Mouse (Mus musculus) adrenal gland, postnatal 4 days (tissue): ENCODE results near the gene Ppox. TPM values are rescaled to one million over a fixed set of nuclear protein-coding genes. Genes with fewer than 3 reads are reported as not detected.

ENCODE experiments used
- DNase-seq, 2 experiments: peaks; one replicate each; pipeline ENCODE4 v3.0.0; 2021 to 2022; ENCODE audit warnings: low spot score in 2 of 2, mixed read lengths in 2 of 2
- total RNA-seq, 2 experiments: library from RNA; stranded (reverse); gene quantifications; 2 replicates each; pipeline ENCODE4 v1.2.3; 2021

Gene Ppox
- total RNA-seq, 2 experiments from 2014 or later, result 55.8 to 57.1 TPM

DNA sequence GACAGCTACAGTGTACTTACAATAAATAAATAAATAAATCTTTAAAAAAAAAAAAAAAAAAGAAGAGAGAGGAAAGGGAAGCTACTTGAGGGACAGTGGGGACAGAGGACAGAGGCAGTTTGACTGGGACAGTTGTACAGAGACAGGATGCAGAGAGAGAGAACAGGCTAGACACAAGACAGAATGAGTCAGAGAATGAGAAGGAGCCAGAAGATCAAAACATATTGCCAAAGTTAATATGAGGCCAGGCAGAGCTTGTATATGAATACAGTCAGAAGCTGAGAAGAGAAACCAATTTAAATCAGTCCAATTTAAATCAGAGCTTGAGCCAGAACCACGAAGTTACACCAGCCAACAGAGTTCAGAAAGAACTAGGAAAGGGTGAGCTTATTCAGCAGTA is 12.6 kb downstream of the Ppox start:
- DNase-seq, result no peak

DNA sequence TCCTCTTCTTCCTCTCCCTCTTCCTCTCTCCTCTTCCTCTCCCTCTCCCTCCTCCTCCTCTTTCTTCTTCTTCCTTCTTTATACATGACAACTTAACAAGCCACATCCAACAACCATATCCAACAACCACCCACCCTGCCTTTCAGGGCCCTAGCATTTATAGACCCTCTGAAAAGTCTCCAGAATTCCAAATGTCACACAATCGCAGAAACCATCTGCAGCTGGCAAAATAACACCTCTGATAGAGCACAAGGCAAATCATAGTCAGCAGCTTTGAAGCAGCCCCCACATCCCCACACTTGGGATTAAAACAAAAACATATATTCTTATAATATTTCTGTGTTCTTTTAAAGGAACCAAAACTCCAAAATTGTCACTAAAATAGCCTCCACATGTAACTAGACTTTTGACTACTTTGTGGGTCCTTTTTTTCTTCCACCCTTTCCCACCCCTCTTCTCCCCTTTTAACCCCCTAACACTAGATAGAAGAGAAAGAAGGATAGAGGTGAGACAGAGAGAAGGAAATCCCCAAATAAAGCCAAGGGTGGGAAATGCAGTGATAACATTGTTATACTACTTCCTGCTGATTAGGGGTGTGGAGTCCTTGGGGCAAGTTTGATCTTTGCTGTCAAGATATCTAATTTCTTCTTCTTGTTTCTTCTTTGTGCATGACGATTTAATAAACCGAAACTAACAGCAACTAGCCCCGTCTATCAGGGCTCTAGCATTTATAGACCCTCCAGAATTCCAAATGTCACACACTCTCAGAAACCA is 14.8 kb downstream of the Ppox start:
- no peak for DNase-seq

DNA sequence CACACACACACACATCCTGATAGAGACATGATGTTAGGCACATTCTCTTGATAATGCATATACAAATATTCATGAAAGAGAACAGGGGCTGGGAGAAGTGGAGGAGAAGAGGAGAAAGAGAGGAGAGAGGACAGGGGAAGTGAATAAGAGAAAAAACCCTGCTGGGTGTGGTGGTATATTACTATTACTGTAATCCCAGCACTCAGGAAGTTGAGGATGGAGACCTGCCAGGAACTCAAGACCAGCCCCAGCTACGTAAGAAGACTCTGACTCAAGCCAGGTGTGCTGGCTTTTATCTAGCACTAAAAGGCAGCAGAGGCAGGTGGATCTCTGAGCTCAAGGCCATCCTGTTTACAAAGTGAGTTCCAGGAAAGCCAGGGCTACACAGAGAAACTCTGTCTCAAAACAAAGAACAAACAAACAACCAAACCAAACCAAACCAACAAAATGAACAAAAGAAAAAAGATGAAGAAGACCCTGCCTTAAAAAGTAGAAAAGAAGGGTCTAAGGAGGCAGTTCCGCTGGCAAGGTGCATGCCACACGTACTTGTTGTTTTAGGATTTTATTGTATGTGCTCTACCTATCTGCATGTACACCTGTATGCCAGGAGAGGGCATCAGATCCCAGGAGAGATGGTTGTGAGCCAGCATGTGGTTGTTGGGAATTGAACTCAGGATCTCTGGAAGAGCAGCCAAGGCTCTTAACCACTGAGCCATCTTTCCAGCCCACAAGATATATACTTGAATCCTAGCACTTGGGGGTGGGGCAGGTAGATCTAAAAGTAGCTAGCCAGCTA is 17.1 kb downstream of the Ppox start:
- no peak for DNase-seq

DNA sequence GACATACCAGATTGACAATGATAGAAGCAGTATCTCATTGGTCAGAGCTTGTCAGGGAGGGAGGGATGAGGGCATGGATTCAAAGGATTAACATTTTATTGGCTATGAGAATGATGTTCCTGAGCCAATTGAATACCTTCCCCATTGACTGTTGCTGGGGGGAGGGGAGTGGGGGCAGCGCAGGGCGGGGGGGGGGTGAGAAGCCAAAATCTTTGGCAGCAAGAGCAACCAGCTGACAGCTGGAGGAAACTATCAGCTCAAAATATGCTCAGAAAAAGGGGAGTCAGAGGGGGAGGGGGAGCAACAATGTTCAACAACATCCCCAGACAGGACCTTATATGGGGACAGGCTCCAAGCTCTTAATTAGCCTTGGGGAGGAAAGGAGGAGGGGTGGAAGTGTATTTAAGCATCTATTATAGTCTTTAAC is 17.8 kb downstream of the Ppox start:
- no peak for DNase-seq

DNA sequence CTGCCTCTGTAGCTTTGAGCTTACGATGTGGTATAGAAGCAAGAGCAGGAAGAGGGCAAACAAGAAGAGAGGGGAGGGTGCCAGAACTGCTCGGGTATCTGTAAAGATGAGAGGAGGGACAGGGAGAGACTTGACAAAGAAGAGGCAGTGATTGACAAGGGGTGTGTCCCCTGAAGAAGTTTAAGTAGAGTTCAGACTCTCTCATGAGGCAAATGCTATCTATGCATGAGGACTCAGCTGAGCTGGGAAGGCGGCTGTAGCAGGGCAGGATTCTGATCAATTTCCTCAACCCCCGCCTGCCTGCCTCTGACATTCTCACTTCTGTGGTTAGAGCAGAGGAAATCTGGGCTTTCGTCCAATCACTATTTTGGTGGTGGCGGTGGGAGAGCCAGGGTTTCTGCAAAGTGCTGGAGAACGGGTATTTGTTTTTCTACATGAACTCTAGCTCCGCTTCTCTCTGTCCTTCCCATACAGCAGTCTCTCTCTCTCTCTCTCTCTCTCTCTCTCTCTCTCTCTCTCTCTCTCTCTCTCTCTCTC is 18.3 kb downstream of the Ppox start:
- no peak for DNase-seq

DNA sequence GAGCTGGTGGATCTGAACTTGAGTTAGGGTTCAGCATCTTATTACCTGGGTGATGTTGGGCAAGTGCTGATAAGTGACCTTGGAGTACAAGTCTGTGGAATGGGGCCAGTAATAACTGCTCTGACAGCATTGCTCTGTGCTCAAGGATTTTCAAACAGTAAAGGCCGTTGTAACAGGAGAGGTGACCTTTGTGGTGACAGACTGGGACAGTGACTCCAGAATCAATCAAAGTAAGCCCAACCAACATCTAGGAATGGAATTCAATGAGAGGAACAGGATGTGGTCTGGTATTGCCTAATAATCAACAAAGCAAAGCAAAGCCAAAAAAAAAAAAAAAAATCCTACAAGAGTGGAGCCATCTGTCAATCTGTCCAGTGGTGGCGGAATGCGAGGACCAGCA is 20.7 kb downstream of the Ppox start:
- DNase-seq, result no peak

DNA sequence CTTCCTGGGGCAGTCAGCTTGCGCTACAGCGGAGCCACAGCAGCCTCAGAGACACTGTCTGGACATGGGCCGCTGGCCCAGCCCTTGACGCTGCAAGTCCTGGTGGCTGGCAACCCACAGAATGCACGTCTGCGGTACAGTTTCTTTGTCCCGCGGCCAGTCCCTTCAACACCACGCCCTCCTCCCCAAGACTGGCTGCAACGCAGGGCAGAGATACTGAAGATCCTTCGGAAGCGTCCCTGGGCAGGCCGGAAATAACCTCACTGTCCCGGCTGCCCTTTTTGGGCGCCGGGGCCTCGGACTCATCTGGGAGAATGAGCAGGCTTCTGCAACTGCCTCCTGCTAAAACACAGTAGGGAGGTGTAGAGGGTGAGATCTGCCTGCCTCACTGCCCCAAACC is 22.1 kb downstream of the Ppox start:
- no peak for DNase-seq

DNA sequence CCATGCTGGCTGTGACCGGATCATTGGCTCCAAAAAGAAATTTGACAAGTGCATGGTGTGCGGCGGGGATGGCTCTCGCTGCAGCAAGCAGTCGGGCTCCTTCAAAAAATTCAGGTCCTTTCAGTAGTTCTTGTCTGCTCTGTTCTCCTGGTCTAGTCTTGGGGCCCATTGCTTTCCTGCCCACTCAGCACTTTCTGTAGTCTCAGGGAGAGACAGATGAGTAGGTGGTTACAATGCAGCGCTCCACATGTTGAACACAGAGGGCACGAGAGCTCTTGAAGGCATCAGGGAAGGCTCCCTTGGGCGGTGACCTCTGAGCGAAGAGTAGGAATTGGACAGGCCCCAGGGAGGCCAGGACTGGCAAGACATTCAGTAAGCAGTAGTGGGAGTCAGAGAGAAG is 23.2 kb downstream of the Ppox start:
- no peak for DNase-seq

DNA sequence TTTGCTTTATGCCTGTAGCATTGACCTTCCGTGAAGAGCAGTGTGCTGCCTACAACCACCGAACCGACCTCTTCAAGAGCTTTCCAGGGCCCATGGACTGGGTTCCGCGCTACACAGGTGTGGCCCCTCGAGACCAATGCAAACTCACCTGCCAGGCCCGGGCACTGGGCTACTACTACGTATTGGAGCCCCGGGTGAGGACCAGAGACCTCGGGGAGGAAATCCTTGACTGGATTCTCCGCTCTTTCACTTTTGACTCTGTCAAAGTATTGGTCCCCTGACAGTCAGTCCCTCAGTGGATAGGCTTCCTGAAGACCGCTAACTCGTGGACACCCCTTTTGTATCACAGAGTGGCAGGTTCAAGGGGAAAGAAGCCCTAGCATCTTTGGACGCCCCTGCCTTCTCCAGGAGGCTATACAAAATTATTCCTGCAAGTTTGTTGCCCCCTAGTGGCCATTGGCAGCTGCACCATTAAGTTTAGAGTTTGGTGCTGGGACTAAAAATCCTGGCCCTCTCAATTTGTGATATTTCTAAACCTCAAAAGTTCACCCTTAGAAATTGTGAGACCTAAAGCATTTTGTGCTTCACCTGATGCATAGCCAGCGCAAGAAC is 23.9 kb downstream of the Ppox start:
- no peak for DNase-seq

DNA sequence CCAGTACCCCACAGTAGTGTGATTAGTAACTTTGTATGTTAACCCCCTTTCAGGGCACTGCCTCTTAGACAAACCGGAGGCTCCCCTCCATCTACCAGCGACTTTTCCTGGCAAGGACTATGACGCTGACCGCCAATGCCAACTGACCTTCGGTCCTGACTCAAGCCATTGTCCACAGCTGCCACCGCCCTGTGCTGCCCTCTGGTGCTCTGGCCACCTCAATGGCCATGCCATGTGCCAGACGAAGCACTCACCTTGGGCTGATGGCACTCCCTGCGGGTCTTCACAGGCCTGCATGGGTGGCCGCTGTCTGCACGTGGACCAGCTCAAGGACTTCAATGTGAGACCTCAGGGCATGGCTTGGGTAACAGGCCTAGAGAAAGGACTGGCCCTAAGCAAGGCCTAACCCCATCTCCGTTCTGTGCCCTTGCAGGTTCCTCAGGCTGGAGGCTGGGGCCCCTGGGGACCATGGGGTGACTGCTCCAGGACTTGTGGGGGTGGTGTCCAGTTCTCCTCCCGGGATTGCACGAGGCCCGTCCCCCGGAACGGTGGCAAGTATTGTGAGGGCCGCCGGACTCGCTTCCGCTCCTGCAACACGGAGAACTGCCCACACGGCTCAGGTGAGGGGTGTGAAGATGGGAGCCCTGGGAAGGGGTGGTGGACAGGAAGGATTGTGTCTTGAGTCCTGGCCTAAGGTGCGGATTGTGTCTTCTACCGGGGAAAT is 24.7 kb downstream of the Ppox start:
- no peak for DNase-seq

DNA sequence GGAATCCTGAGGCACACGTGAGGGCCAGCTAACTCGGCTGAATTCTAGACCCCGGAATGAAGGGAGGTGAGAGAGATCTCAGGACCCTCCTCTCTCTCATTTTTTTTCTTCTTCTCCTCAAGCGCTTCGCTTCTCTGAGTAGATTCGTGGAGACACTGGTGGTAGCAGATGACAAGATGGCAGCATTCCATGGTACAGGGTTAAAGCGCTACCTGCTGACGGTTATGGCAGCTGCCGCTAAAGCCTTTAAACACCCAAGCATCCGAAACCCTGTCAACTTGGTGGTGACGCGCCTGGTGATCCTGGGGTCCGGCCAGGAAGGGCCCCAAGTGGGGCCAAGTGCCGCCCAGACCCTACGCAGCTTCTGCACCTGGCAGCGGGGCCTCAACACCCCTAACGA is 28.6 kb downstream of the Ppox start:
- DNase-seq, result no peak

DNA sequence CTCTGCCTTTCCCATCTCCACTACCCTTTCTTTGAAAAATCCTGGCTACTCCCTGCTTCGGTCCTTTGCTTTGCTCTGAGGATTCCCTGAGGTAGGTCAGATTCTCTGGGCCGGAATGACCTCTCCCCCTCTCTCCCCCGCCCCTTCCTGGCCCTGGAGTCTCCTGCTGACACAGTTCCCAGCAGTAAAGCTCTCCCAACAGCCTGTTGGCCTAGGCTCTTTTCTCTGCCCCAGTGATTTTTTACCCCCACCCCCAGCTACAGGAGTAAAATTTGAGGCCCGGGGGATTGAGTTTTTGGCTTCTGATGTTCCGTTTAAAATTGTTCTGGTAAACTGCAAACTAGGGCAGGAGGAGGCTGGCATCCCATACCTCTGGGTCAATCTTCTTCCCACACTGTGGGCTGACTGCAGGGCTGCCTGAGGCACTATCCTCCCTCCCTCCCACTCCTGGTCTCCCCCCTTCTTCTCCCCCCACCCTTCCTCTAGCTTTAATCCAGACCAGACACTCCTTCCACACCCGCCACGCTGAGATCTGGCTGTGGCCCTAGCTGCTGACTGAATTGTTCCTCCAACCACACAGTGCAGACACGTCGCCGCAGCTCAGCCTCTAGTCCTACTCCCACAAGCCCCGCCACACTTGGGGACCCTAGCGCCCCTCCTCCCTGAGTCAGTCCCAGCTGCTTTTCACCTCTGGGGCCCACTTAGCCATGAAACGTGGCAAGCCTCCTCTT is 29.2 kb downstream of the Ppox start:
- DNase-seq, result no peak

DNA sequence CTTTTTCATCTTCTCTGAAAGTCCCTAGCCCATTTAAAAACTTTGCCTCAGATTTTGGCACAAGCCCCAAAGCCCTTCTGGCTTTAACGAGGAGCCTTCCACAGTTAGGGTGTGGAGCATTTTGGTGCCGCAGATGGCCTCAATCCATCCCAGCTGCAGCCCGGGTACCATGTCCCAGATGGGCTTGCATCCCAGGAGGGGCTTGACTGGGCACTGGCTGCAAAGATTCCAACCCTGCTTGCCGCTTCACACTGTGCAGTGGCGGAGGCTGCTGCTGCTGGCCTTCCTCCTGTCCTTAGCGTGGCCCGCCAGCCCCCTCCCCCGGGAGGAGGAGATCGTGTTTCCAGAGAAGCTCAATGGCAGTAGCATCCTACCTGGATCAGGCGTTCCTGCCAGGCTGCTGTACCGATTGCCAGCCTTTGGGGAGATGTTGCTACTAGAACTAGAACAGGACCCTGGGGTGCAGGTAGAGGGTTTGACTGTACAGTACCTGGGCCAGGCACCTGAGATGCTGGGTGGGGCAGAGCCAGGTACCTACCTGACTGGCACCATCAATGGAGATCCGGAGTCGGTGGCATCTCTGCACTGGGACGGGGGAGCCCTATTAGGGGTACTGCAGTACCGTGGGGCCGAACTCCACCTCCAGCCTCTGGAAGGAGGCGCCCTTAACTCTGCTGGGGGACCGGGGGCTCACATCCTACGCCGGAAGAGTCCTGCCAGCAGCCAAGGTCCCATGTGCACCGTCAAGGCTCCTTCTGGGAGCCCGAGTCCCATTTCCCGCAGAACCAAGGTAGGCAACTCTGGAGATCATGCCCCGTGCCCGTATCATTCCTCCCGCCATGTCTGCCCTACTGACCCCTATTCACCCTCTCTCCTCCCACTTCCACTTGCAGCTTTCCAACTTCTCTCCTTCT is 30.0 kb downstream of the Ppox start, which contains the start of gene Ndufs2:
Gene Ndufs2 (minus strand): TSS at position 709 of the 914 bp plus-strand sequence.
- DNase-seq, result no peak

DNA sequence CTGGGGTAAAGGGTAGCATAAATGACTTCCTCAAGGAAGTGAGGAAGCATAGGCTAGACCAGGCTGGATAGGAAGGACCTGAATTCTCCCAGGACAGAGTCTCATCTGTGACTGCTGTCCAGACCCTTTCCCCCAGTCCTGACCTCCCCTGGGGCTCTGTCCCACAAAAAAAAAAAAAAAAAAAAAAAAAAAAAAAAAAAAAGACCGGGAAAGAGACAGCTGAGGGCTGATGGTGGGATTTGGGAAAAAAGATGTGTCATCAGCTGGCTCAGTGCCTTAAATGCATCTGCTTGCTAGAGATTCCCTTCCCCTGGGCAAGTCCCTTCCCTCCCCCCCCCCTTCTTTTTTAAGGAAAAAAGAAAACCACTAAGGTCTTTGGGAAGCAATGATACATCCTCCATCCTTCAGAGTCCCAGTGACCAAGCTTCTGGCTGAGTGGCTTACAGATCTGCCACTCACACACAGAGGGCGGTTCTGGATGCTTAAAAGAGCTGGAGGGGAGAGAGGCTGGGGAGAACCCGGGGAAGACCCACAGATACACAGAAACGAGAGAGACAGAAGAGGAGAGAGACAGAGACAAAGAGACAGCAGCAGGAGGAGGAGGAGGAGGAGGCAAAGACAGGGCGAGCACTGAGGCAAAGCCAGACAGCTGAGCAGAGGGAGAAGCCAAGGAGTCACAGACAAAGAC is 30.9 kb downstream of the Ppox start, which contains the start of gene Adamts4:
Gene Adamts4 (plus strand): TSS at position 509 of the 688 bp plus-strand sequence.
- no peak for DNase-seq

DNA sequence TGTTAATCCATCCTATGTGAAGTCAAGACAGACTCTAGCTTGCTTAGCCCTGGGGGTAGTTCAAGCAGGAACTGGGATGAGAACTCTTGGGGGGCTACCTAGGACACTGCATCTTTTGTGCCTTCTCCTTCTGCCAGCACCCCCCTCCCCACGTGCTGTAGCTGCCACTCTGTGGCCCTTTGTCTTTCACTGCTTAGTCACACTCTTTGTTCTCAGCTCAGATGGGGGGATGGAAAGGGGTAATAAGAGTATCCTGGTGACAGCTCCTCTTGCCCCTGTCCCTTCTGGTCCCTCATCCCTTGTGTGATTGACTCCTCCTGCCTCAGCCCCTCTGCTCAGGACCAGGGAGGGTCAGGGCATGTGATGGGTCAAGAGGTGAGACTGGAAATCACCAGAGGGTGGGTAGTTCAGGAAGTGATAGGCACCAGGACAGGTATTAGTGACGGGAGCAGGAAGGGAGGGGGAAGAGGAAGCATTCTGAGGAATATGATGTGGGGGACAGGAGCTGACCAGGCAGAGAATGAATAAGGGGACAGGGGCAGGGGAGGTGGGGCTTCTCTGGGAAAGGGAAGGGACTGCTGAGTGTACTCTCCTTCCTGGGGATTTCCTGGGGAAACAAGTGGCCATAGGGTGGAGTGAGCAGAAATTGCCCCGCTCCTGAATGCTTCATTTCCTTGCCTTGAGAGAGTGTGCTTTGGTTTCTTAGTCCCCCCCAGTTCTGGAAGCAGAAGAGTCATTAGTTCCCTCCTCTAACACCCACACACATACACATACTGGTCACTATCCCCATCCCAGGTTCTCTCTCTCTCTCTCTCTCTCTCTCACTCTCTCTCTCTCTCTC is 32.4 kb downstream of the Ppox start:
- DNase-seq, result no peak

DNA sequence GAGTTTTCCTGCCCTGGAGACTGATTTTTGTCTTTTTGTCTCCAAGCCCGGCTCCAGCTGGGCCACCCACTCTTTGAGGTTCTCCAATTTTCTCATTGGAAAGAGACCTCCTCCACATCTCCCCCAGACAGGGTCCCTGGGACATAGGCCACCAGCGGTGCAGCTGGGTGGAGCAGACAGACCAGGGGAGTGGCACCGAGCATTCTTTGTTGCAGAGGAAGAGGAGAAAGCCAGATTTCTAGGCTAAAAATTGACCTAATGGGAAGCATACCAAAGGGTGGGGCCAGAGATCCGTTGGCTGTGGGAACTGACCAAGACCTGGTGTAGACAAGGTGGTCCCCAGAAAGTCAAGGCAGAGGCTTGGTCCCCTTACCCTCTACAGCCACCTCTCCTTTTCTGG is 33.1 kb downstream of the Ppox start:
- DNase-seq, result no peak

DNA sequence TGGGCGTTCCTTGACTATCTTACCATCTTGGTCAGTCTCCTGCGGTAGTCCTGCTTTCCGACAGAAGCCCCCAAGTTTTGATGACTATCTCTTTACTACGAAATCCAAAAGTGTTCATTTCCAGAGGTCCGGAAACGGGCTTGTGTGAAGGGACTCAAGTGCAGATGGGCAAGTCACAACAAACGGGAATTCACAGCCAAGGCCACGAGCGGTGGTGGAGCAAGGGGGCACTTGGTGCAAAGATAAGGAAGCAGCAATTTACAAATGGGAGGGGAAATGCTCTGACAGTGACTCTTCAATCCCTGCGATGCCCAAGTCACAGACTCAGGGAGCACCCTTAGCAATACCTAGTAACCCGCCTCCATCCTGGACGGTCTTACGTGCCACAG is 33.5 kb downstream of the Ppox start:
- no peak for DNase-seq
